Mouse (Mus musculus) gastrocnemius, postnatal 10 days (tissue): ENCODE measurements around the gene Caly. TPM values are rescaled to one million over a fixed set of nuclear protein-coding genes. Genes with fewer than 3 reads are reported as not detected.

ENCODE experiments used
- DNase-seq: peaks from one replicate; pipeline ENCODE4 v3.0.0; 2021; ENCODE audit warnings: mixed read lengths
- total RNA-seq, 2 experiments: library from RNA; stranded (reverse); gene quantifications; 2 replicates each; pipeline ENCODE4 v1.2.3; 2021

The Caly gene
- total RNA-seq, 2 experiments from 2014 or later: 0.36 TPM; not detected in 1

- DNase-seq: no peak
Measured at GRCm38 (mm10) chr7:140081408-140082241, 723 bp downstream of the Caly start.

- DNase-seq: peak; percentile 25
Measured at GRCm38 (mm10) chr7:140080503-140081156, 1.7 kb downstream of the Caly start.

GRCm38 (mm10) chr7:140078711-140079110 lies 3.6 kb downstream of the Caly start:
- peak; percentile 68 for DNase-seq

- DNase-seq: no peak
Measured at GRCm38 (mm10) chr7:140077698-140078097, 4.7 kb downstream of the Caly start.

- DNase-seq: no peak
Measured at GRCm38 (mm10) chr7:140070042-140070711, 12.2 kb downstream of the Caly start.

- DNase-seq: no peak
Measured at GRCm38 (mm10) chr7:140067397-140067796, 15.0 kb downstream of the Caly start.

- DNase-seq: peak; percentile 72
Measured at GRCm38 (mm10) chr7:140063092-140063491, 19.3 kb downstream of the Caly start.

GRCm38 (mm10) chr7:140062307-140062706 lies 20.0 kb downstream of the Caly start:
- DNase-seq: no peak

- no peak for DNase-seq
Measured at GRCm38 (mm10) chr7:140061832-140062130, 20.6 kb downstream of the Caly start.

GRCm38 (mm10) chr7:140060936-140061831 lies 21.2 kb downstream of the Caly start:
- DNase-seq: peak; percentile 11

- DNase-seq: no peak
Measured at GRCm38 (mm10) chr7:140059601-140060000, 22.7 kb downstream of the Caly start.

- DNase-seq: no peak
Measured at GRCm38 (mm10) chr7:140058528-140058927, 23.8 kb downstream of the Caly start.

- DNase-seq: peak; percentile 29
Measured at GRCm38 (mm10) chr7:140057413-140058407, 24.6 kb downstream of the Caly start.

GRCm38 (mm10) chr7:140054124-140054523 lies 28.2 kb downstream of the Caly start:
- DNase-seq: no peak

GRCm38 (mm10) chr7:140049115-140049689 lies 33.1 kb downstream of the Caly start:
- DNase-seq: no peak

GRCm38 (mm10) chr7:140048361-140049114 lies 33.8 kb downstream of the Caly start, which contains the start of gene Msx3:
Gene Msx3 (minus strand): TSS chr7:140049089.
- DNase-seq: no peak

- peak; percentile 32 for DNase-seq
Measured at GRCm38 (mm10) chr7:140047811-140048311, 34.5 kb downstream of the Caly start.

- DNase-seq: no peak
Measured at GRCm38 (mm10) chr7:140045546-140045945, 36.8 kb downstream of the Caly start.

GRCm38 (mm10) chr7:140042728-140043127 lies 39.6 kb downstream of the Caly start:
- no peak for DNase-seq
